8 mouse cellular contexts compared by ENCODE assay signal in genomic region chr4:151996173-151996950, GRCm38 (mm10). TPM values are rescaled to one million over a fixed set of nuclear protein-coding genes. Genes with fewer than 3 reads are reported as not detected.
DNase-seq lines count a peak whose midpoint lies in the region; ATAC-seq lines count a peak whose summit lies in the region.

Gene Phf13 (minus strand): TSS chr4:151996258.

- intact Hi-C loops in gastrocnemius, postnatal 14 days (cut with DNase I; ENCODE audit: low total_unique reads) = no loop called here
- intact Hi-C loops in left cerebral cortex, postnatal 10 days (cut with DNase I) = no loop called here

- ATAC-seq in inflammation-experienced regulatory T-cells, adult 6 months = peak; percentile 92
- peak; percentile 88 for ATAC-seq in megakaryocyte-erythroid progenitor cell, adult 5-6 weeks (replicated peaks; ENCODE audit: low FRiP score, low TSS enrichment, poor library complexity, severe bottlenecking)

- DNase-seq in adrenal gland, adult (ENCODE audit: inconsistent age in 2 of 2, low spot score in 1 of 2) = peak; percentile 99
- DNase-seq in embryo, embryonic 10.5 days (ENCODE audit: low spot score) = peak; percentile 99
- peak; percentile 100 for DNase-seq in gastrocnemius, postnatal 14 days
- DNase-seq in left cerebral cortex, postnatal 10 days (ENCODE audit: extremely low spot score in 1 of 2, low spot score in 2 of 2) = peak; percentile 99
- peak; percentile 99 for DNase-seq in right cerebral cortex, postnatal 25 days
- DNase-seq in urinary bladder, postnatal 4 days (ENCODE audit: low spot score in 2 of 2) = peak; percentile 98 to 99

RNA-seq across cellular contexts. Expression of gene Phf13, which starts in this region (rescaled TPM):
- total RNA-seq in gastrocnemius, postnatal 14 days (2021) = 1 to 10 TPM; 4.1 to 4.4 TPM
- polyA plus RNA-seq in inflammation-experienced regulatory T-cells, adult 6 months (2017; shearing (Covaris generic)) = 1 to 10 TPM; 3.2 to 4.6 (median 4.2) TPM
- total RNA-seq in left cerebral cortex, postnatal 10 days (2021) = 10 to 100 TPM; 14.5 to 16.9 TPM
- total RNA-seq in megakaryocyte-erythroid progenitor cell, adult 5-6 weeks (2014; fragmentation: Nextera tagmentation) = 0.15 and 0.52 TPM in 2 replicates
- total RNA-seq in megakaryocyte-erythroid progenitor cell, adult 5-6 weeks (2017) = 0.09 and 1.5 TPM in 2 replicates

Comparison
In these comparisons a context has a peak if more than half of its experiments do, and no peak if none do; other contexts are left out.
1. Peak in every context shown above with its lines: DNase-seq and ATAC-seq.